Mouse (Mus musculus) urinary bladder, adult 18-20 months (tissue): ENCODE measurements around the gene Ahctf1.

Experiments used
- DNase-seq, 2 experiments: peaks; one replicate each; pipeline ENCODE4 v3.0.0; 2022; ENCODE audit warnings: low spot score in 2 of 2, mixed read lengths in 2 of 2

Gene Ahctf1

DNA sequence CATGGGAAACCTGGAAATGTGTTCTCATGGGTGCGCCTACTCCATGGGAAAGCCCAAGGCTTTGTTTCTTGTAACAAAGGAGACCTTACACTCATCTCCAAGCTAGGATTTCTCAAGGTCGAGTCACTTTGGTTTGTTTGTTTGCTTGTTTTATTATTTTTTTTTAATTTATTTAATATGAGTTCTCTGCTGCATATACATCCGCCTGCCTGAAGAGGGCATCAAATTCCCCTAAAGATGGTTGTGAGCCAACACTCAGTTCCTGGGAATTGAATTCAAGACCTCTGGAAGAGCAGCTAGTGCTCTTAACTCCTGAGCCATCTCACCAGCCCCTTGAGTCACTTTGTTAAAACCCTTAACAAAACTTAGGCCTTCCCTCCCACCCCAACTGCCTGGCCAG lies 90.1 kb downstream of the Ahctf1 start:
- no peak for DNase-seq

DNA sequence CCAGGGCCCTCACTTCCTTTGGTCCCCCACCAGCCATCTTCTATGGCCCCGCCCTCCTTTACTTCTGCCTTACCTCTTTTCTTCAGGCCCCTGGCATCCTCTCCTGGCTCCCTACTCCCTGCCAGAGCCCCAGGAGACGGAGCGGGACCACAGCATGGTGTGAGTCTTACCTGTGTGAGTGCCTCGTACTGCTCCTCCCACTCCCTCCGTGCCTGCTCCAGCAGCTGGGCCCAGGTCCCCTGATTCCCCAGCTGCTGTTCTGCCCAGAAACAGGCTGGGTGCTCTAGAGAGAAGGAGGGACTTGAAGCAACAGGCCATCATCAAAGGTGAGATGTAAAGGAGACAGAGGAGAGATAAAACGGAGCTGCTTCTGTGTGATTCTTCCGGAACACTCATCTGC lies 90.8 kb downstream of the Ahctf1 start:
- DNase-seq, result no peak

DNA sequence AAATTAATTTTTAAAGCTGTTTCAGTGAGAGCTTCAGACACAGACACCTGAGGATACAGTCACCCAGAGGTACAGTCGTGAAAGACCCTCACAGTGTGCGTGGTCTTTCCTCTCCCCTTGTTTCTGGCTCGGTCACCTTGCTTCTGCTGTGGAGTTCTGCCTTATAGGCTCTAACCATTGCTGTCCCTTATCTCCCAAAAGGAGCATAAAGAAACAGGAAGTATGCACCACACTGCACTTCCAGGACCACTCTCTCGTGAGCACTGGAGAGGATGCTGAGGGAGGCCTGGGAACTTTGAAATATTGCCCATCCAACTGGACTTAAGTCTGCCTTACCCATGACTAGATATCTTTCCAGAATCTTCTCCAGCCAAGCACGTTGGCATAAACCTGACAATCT lies 92.7 kb downstream of the Ahctf1 start:
- DNase-seq, result no peak

DNA sequence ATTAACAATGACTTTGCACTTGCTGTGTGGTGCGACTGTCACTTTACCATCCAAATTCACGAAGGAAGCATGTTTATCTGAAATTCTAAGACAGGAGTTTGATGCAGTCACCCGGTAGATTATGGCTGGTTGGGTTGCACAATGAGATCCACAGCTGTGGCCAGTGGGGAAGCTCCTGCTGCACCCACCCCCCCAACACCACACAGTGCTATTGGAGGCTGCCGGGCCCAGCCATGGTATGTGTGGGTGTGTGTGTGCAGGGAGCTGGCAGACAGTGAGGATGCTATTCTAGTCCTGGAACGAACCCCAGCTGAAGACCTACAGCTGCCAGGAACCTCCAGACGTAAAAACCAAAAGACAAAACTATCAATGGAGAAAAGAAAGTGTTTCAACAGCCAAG lies 94.1 kb downstream of the Ahctf1 start:
- no peak for DNase-seq

DNA sequence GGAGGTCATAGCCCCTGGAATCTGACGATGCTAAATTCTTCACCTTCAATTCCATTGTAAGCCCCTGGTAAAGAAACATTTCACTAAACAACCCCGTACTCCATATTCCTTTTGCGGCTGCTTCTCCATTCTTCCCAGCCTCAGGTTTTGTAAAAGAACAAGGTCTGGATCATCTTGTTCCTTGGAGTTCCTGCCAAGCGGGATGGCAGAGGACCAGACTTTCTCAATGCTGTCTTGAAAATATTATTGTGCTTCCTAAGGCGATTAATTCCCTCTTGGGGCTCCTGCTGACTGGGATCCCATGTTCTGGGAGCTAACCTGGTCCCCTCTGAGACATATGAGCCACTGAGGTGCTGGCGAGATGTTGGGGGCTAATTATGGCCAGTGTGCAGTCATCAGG lies 98.3 kb downstream of the Ahctf1 start:
- no peak for DNase-seq

DNA sequence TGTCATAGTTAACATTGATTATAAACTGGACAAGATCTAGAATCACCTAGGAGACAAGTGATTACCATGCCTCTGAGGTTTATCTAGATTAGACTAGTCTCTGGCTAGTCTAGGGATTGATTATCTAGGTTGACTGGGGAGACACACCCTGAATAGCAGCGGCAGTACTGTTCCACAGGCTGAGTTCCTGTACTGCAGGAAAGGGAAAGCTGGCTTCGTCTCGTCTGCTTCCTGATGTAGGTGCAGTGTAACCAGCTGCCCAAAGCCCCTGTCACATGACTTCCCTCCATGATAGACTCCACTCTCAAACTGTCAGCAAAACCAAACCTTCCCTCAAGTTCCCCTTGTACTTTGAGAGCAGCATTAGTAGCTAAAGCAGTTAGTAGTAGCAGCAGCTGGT lies 99.3 kb downstream of the Ahctf1 start:
- DNase-seq, result no peak
